Mouse (Mus musculus) ovary, postnatal 14 days (tissue): Measurements from ENCODE around the gene Kcnma1.

ENCODE experiments used
- DNase-seq: peaks from one replicate; pipeline ENCODE4 v3.0.0; 2022; ENCODE audit warnings: low spot score

The Kcnma1 gene

GRCm38 (mm10) chr14:23857034-23857433, 157.3 kb downstream of the Kcnma1 start:
- DNase-seq, result no peak

- DNase-seq, result no peak
These were observed 159.3 kb downstream of the Kcnma1 start for GRCm38 (mm10) chr14:23854946-23855345.

- DNase-seq, result no peak
These were observed 165.7 kb downstream of the Kcnma1 start for GRCm38 (mm10) chr14:23848529-23849141.

GRCm38 (mm10) chr14:23846706-23847105, 167.6 kb downstream of the Kcnma1 start:
- DNase-seq, result no peak

GRCm38 (mm10) chr14:23842025-23842424, 172.3 kb downstream of the Kcnma1 start:
- DNase-seq, result no peak

- DNase-seq, result no peak
These were observed 174.7 kb downstream of the Kcnma1 start for GRCm38 (mm10) chr14:23839613-23840012.

GRCm38 (mm10) chr14:23835387-23836111, 178.7 kb downstream of the Kcnma1 start:
- DNase-seq, result no peak

- no peak for DNase-seq
These were observed 183.0 kb downstream of the Kcnma1 start for GRCm38 (mm10) chr14:23831284-23831683.

GRCm38 (mm10) chr14:23830316-23830715, 184.0 kb downstream of the Kcnma1 start:
- no peak for DNase-seq

- no peak for DNase-seq
These were observed 185.5 kb downstream of the Kcnma1 start for GRCm38 (mm10) chr14:23828711-23829320.

GRCm38 (mm10) chr14:23824937-23825336, 189.4 kb downstream of the Kcnma1 start:
- no peak for DNase-seq

GRCm38 (mm10) chr14:23824267-23824666, 190.0 kb downstream of the Kcnma1 start:
- no peak for DNase-seq

- no peak for DNase-seq
These were observed 196.7 kb downstream of the Kcnma1 start for GRCm38 (mm10) chr14:23817585-23817984.

- DNase-seq, result no peak
These were observed 204.2 kb downstream of the Kcnma1 start for GRCm38 (mm10) chr14:23810081-23810480.

GRCm38 (mm10) chr14:23809124-23809523, 205.2 kb downstream of the Kcnma1 start:
- DNase-seq, result no peak

GRCm38 (mm10) chr14:23806378-23806777, 207.9 kb downstream of the Kcnma1 start:
- no peak for DNase-seq

GRCm38 (mm10) chr14:23796878-23797277, 217.4 kb downstream of the Kcnma1 start:
- no peak for DNase-seq

GRCm38 (mm10) chr14:23792674-23793073, 221.6 kb downstream of the Kcnma1 start:
- no peak for DNase-seq

GRCm38 (mm10) chr14:23792076-23792475, 222.2 kb downstream of the Kcnma1 start:
- no peak for DNase-seq

- peak; percentile 68 for DNase-seq
These were observed 223.0 kb downstream of the Kcnma1 start for GRCm38 (mm10) chr14:23791261-23791691.

GRCm38 (mm10) chr14:23786687-23787073, 227.6 kb downstream of the Kcnma1 start:
- no peak for DNase-seq

GRCm38 (mm10) chr14:23785921-23786686, 228.2 kb downstream of the Kcnma1 start:
- DNase-seq, result no peak
